Mouse (Mus musculus): ENCODE data around the gene Pard3b.

DNA sequence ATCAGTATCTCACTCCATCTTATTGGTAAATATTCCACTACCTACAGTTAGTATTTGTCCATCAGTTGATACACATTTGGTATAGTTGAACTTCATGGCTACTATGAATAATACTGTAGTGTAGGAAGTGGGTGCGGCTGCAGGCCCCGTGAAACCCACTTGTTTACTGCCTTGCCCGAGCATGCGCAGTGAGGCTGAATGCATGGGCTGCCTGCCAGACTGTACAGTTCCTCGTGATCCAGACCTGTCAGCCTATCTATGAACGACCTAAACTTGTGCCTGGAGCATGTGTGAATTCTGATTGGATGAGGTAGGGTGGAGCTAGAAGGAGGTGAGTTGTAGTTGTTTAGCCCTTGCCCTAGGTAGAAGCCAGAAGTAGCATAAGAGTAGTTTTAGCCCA, 775.9 kb downstream of the Pard3b start:
- TF ChIP-seq GATA1 (IDR thresholded peaks at IDR 0.05; ENCODE audit: borderline replicate concordance, low read length) (no peak), FLI1 (IDR thresholded peaks at IDR 0.05; ENCODE audit: low read length) (no peak)

All from megakaryocyte, embryonic 14.5 days (primary cell).